Mouse (Mus musculus) cerebellum, adult 2 months (tissue): ENCODE measurements around the gene Gsg1.

Experiments
- CTCF ChIP-seq: fragments of 200-500 bp; IDR thresholded peaks from 2 replicates; pipeline ENCODE4 v1.5.1; 2011; ENCODE audit warnings: low read depth, mild to moderate bottlenecking, control low read depth, low read length, moderate library complexity, borderline replicate concordance; ENCODE audit not compliant: insufficient read depth
- POLR2A ChIP-seq: fragments of 200-500 bp; IDR thresholded peaks from 2 replicates; pipeline ENCODE4 v1.6.1; 2011; ENCODE audit warnings: low read length, control low read depth, borderline replicate concordance; ENCODE audit not compliant: insufficient read depth

DNA sequence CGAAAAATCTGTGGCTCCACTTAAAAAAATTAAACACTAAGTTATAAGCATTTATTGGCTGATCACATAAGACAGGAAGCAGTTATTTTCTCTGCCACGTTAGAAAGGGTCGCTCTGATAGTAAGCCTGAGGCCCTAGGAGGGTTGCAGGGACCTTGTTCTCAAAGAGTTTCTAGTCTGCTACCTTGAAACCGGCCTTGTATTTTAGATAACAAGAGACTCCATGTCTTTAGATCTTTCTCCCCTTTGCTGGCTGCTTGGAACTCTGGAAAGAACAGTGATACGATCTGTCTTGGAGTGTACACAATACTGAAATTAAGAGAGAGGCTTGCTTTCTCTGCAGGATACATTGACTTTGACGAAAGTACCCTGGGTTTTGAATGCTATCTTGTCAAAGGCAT lies 55.4 kb downstream of the Gsg1 start:
- TF ChIP-seq CTCF (no peak), POLR2A (no peak)
